Mouse (Mus musculus): ENCODE results near the gene Bod1. TPM values are rescaled to one million over a fixed set of nuclear protein-coding genes. Genes with fewer than 3 reads are reported as not detected.

Gene Bod1
- total RNA-seq, 2 experiments from 2014 or later = 97.1 to 101 TPM

- no peak for TF ChIP-seq CTCF (conservative IDR thresholded peaks at IDR 0.05)
- no peak overlapping the region for H3K4me3 ChIP-seq
- no peak for DNase-seq (ENCODE audit: low spot score in 2 of 2)
- H3K27ac ChIP-seq = no peak overlapping the region
Observed at GRCm38 (mm10) chr11:31616722-31617121, 55.0 kb downstream of the Bod1 start.

Other genes with a start within 250 kb of the Bod1 start
- gene Cpeb4, start 200.3 kb upstream of the Bod1 start, total RNA-seq (2021) = 100 to 1,000 TPM; 153 to 156 TPM

Data from layer of hippocampus, adult 2 months (tissue).